Mouse (Mus musculus) olfactory bulb, adult 2 months (tissue): ENCODE results near the gene Lcn11. TPM values are rescaled to one million over a fixed set of nuclear protein-coding genes. Genes with fewer than 3 reads are reported as not detected.

Source experiments
- H3K27ac ChIP-seq: fragments of 200-500 bp; 2 replicates; pipeline ENCODE4 v1.5.1; 2012; ENCODE audit warnings: low read depth, low read length; ENCODE audit not compliant: insufficient read depth
- H3K4me1 ChIP-seq: fragments of 200-500 bp; 2 replicates; pipeline ENCODE4 v1.6.1; 2012; ENCODE audit warnings: low read length; ENCODE audit not compliant: control insufficient read depth, insufficient read depth
- H3K4me3 ChIP-seq: fragments of 200-500 bp; 2 replicates; pipeline ENCODE4 v1.5.1; 2012; ENCODE audit warnings: mild to moderate bottlenecking, low read depth, low read length, moderate library complexity; ENCODE audit not compliant: insufficient read depth
- CTCF ChIP-seq: fragments of 200-500 bp; IDR thresholded peaks from 2 replicates; pipeline ENCODE4 v1.5.1; 2012; ENCODE audit warnings: low read depth, mild to moderate bottlenecking, low read length, moderate library complexity; ENCODE audit not compliant: insufficient read depth
- POLR2A ChIP-seq: fragments of 200-500 bp; IDR thresholded peaks from 2 replicates; pipeline ENCODE4 v1.6.1; 2012; ENCODE audit warnings: mild to moderate bottlenecking, low read depth, low read length, moderate library complexity; ENCODE audit not compliant: insufficient read depth
- WGBS: fragments of 180-500 bp; shearing (Covaris S2); methylation state at CpG from one replicate; pipeline ENCODE4 v1.1.7; 2018; 5-methylcytosine and 5-hydroxymethylcytosine counted together
- polyA plus RNA-seq: library from polyadenylated mRNA; stranded (reverse); fragments of >200 nt; gene quantifications from 2 replicates; pipeline ENCODE4 v1.2.4, GENCODE M21; 2012; ENCODE audit warnings: low replicate concordance; ENCODE audit not compliant: missing spikeins, insufficient read depth, insufficient read length

Lcn11 gene
- polyA plus RNA-seq, 1 experiment, result not detected

DNA sequence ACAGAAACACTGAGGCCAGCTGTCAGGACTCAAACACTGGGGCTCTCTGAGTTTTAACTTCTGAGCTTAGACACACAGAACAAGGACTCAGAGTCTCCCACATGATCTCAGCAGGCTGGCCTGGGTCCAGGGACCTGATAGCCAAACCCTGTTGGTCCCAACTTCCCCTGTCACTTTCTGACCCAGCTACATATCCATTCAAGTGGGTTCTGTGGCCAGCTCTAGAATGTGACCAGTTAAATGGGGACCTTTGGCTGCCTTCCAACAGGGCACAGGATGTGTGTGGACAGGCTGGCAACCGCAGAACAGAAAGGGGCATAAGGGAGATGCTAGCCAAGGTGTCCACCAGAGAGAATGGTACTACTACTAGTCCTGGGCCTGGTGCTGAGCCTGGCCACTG, 46.0 kb downstream of the Lcn11 start, which contains the start of gene Lcn9:
Gene Lcn9 (plus strand): TSS at position 348 of the 400 bp plus-strand sequence.
- Histone ChIP-seq H3K4me1 (no peaks in the 10 kb centered on the region), H3K4me3 (no peak within 1 kb of the TSS), H3K27ac (no peak within 1 kb of the TSS)
- WGBS, result 38% methylated on average over 1 of the region's 1 CpGs
- no peak for TF ChIP-seq POLR2A
- TF ChIP-seq CTCF, result no peak

- no peaks in the 10 kb centered on the region for H3K4me1 ChIP-seq
- 92% methylated on average over 3 of the region's 3 CpGs for WGBS
- H3K27ac ChIP-seq, result no peak overlapping the region
- TF ChIP-seq POLR2A, result no peak
- no peak for TF ChIP-seq CTCF
- H3K4me3 ChIP-seq, result no peak overlapping the region
Observed at GRCm38 (mm10) chr2:25824751-25825150, 47.9 kb downstream of the Lcn11 start.

DNA sequence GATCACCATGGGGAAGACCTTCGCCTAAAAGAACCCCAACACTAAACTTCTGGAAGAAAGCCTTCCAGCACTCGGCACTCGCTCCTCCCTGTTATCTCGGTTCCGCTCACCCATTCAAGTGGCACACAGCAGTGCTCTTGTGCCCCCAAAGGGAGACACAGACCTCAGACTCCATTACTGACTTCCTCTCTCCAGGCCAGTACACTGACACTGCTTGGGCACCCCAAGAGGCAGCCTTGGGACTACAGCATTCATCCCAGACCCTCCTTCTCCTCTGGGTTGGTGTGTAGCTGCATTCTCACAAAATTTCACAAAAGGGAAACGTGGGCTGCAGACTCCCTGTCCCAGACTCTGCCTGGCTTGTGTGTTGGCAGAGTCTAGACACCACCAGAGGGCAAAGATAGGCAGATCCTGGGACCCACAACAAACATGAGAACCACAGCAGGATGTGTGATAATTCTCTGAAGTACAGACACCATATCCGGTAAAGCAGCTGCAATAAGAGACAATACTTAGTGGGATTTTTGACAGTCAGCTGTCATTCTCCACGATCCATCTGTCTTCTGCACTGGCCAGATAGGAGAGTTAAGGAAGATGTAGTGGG, 51.6 kb downstream of the Lcn11 start:
- no peaks in the 10 kb centered on the region for H3K4me1 ChIP-seq
- WGBS, result 71% methylated on average over 8 of the region's 8 CpGs
- TF ChIP-seq POLR2A (no peak), CTCF (no peak)
- H3K4me3 ChIP-seq, result no peak overlapping the region
- no peak overlapping the region for H3K27ac ChIP-seq

Other genes starting within 250 kb of the Lcn11 start
- gene Traf2, start 230.1 kb upstream of the Lcn11 start, polyA plus RNA-seq, result not detected in 2 replicates
- not detected in 2 replicates for gene Edf1, start 219.2 kb upstream of the Lcn11 start, polyA plus RNA-seq
- not detected in 2 replicates for gene Mamdc4, start 202.2 kb upstream of the Lcn11 start, polyA plus RNA-seq
- not detected in 2 replicates for gene Phpt1, start 201.8 kb upstream of the Lcn11 start, polyA plus RNA-seq
- not detected in 2 replicates for gene Ajm1, start 195.3 kb upstream of the Lcn11 start, polyA plus RNA-seq
- gene Rabl6, start 168.5 kb upstream of the Lcn11 start, polyA plus RNA-seq, result not detected in 2 replicates
- not detected in 2 replicates for gene Ccdc183, start 159.3 kb upstream of the Lcn11 start, polyA plus RNA-seq
- not detected in 2 replicates for gene Tmem141, start 155.0 kb upstream of the Lcn11 start, polyA plus RNA-seq
- not detected in 2 replicates for gene Fcna, start 149.0 kb upstream of the Lcn11 start, polyA plus RNA-seq
- gene Lcn8, start 123.9 kb upstream of the Lcn11 start, polyA plus RNA-seq, result not detected in 2 replicates
- not detected in 2 replicates for gene Lcn5, start 119.1 kb upstream of the Lcn11 start, polyA plus RNA-seq
- not detected in 2 replicates for gene Lcn6, start 100.2 kb upstream of the Lcn11 start, polyA plus RNA-seq
- gene Lcn10, start 94.3 kb upstream of the Lcn11 start, polyA plus RNA-seq, result not detected in 2 replicates
- gene Obp2a, start 77.0 kb upstream of the Lcn11 start, polyA plus RNA-seq, result not detected in 2 replicates
- not detected in 2 replicates for gene Bmyc, start 70.3 kb upstream of the Lcn11 start, polyA plus RNA-seq
- gene Obp2b, start 40.0 kb upstream of the Lcn11 start, polyA plus RNA-seq, result not detected in 2 replicates
- not detected in 2 replicates for gene Lcn3, start 11.4 kb upstream of the Lcn11 start, polyA plus RNA-seq
- gene Gm13539, start 5.2 kb downstream of the Lcn11 start, polyA plus RNA-seq, result not detected in 2 replicates
- gene Glt6d1, start 38.8 kb downstream of the Lcn11 start, polyA plus RNA-seq, result not detected in 2 replicates
- gene Lcn9, start 46.1 kb downstream of the Lcn11 start, polyA plus RNA-seq, result not detected in 2 replicates
- gene Sohlh1, start 70.2 kb downstream of the Lcn11 start, polyA plus RNA-seq, result not detected in 2 replicates
- gene Kcnt1, start 86.7 kb downstream of the Lcn11 start, polyA plus RNA-seq, result 206 and 256 TPM in 2 replicates
- gene Camsap1, start 206.3 kb downstream of the Lcn11 start, polyA plus RNA-seq, result not detected in 2 replicates
- not detected in 2 replicates for gene Ubac1, start 244.7 kb downstream of the Lcn11 start, polyA plus RNA-seq